Mouse (Mus musculus): ENCODE measurements at regions not wholly inside any gene's neighbourhood (a gene's known extent, or its start where the extent isn't known, plus 50 kb on each side); places are given as distances from the start of the nearest gene placed in this dataset.
A peak's percentile ranks its signal among the peaks of the same experiment; 100 is the strongest.

GRCm38 (mm10) chr14:100792094-100792493 lies 408.0 kb downstream of the Prr30 start:
- no peak for DNase-seq
- intact Hi-C loops (cut with DNase I) = no loop called here

DNA sequence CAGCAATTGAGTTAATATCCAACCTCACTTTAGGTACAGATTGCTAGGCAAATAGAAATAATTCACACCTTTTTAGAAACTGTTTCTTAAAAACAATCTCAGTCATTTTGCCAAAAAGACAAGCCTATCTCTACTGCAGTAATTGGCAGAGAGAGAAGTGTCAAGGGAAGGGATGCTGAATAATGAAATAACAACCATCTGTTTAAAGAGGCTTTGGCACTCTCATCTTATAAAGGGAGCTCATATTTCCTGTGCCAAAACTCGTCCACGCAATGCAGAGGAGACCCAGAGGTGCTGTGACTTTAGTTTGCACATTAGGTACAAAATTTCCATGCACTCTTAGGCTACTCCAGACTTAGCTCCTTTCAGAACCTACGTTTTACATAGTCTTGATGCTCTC lies 418.2 kb downstream of the Prr30 start:
- intact Hi-C loops (cut with DNase I) = no loop called here
- DNase-seq = no peak

- DNase-seq = peak in 1 of 2 experiments; percentile 46
- intact Hi-C loops (cut with DNase I) = loop anchor here (10.0 kb wide), 2 partner anchors 141 to 819 kb away; no protein-coding TSS in a partner anchor
These were observed 446.2 kb downstream of the Prr30 start for GRCm38 (mm10) chr14:100753951-100754350.

- intact Hi-C loops (cut with DNase I) = loop anchor here (10.0 kb wide), 2 partner anchors 142 to 818 kb away; no protein-coding TSS in a partner anchor
- no peak for DNase-seq
These were observed 447.4 kb downstream of the Prr30 start for GRCm38 (mm10) chr14:100752746-100753145.

GRCm38 (mm10) chr14:100749737-100750541 lies 450.2 kb downstream of the Prr30 start:
- peak; percentile 72 for DNase-seq
- intact Hi-C loops (cut with DNase I) = loop anchor here (5.0 to 10.0 kb wide), 3 partner anchors 145 to 815 kb away; no protein-coding TSS in a partner anchor

- intact Hi-C loops (cut with DNase I) = no loop called here
These were observed 450.8 kb upstream of the Klf12 start for GRCm38 (mm10) chr14:100735276-100735675.

DNA sequence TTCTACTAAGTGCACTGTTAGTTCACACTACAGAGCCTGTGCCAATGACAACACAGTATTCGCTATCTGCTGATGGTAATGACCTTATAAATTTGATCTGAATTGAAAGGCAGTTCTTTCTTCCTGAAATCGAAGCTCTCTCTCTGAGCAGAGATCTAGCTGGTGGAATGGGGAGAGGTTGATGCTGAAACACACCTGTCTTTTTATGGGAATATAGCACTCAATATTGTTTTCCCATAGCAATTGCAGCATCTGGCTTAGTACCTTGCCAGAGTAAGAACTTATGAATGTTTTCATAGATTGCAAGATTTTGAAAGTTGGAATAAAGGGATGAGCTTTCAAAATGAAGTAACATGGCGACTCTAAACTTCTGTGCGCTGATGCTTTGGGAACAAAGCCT lies 444.0 kb upstream of the Klf12 start:
- intact Hi-C loops (cut with DNase I) = no loop called here
- DNase-seq = no peak

More at GRCm38 (mm10) chr14:100735276-100735675, 450.8 kb upstream of the Klf12 start:
- no peak for DNase-seq

- no peak for DNase-seq
- intact Hi-C loops (cut with DNase I) = no loop called here
These were observed 443.2 kb upstream of the Klf12 start for GRCm38 (mm10) chr14:100727701-100728100.

- intact Hi-C loops (cut with DNase I) = no loop called here
These were observed 440.5 kb upstream of the Klf12 start for GRCm38 (mm10) chr14:100724962-100725361.

DNA sequence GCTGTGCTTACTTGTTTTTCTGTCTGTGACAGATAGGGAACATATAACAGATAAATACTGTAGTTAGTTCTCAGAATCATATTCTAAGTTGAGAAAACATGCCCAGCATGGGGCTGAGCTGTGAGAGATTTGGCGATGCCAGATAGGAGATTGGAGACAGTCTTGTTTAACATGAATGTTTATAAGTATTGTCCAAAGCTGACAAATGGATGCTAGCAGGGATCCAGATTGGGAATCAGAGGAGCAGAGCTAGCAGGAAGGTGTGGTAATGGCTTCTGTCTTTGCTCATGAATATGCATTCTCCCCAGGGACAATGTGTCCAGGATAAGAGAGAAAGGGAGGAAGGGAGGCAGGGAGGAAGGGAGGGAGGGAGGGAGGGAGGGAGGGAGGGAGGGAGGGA lies 436.2 kb upstream of the Klf12 start:
- DNase-seq = no peak
- intact Hi-C loops (cut with DNase I) = no loop called here

More at GRCm38 (mm10) chr14:100724962-100725361, 440.5 kb upstream of the Klf12 start:
- peak; percentile 16 to 25 for DNase-seq

DNA sequence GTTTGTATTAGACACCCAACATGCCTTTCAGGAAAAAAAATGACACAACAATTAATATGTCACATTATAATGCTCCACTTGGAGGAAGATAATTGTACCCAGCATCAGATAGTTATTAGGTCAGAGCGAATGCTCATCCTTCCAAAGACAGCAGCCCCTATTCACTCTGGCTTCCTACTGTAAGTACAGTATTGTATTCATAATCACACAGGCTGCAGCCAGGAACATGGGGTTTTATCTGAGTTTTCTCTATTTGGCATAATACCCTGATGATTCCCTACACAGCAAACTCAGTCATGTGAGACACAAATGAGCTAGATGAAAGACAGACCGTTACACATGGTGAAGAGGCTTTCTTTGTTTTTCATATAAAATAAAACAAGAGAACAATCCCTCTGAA lies 430.5 kb upstream of the Klf12 start:
- intact Hi-C loops (cut with DNase I) = no loop called here
- no peak for DNase-seq

DNA sequence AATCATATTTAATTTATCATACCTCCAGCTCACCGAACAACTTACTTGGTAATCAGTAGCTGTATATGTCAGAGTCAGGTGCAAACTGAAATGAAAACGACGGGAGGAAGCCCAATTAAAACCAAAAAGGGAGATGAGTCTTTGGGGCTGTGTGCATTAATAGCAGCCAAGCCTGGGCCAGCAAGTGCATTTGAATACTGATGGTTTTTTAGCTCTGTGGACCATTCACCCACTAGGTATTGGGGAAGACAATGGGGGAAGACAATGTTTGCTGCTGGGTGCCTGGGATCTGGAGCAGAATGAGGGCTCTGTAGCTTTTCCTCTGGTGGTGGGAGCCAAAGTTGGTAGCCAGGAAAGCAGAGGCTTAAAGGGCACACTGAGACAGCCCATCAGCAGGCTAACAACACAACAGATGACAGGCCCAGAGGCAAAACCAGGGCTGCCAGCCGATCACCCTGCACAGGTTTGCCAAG lies 429.6 kb upstream of the Klf12 start:
- DNase-seq = no peak
- intact Hi-C loops (cut with DNase I) = no loop called here

- DNase-seq = no peak
- intact Hi-C loops (cut with DNase I) = no loop called here
These were observed 429.1 kb upstream of the Klf12 start for GRCm38 (mm10) chr14:100713592-100713991.

DNA sequence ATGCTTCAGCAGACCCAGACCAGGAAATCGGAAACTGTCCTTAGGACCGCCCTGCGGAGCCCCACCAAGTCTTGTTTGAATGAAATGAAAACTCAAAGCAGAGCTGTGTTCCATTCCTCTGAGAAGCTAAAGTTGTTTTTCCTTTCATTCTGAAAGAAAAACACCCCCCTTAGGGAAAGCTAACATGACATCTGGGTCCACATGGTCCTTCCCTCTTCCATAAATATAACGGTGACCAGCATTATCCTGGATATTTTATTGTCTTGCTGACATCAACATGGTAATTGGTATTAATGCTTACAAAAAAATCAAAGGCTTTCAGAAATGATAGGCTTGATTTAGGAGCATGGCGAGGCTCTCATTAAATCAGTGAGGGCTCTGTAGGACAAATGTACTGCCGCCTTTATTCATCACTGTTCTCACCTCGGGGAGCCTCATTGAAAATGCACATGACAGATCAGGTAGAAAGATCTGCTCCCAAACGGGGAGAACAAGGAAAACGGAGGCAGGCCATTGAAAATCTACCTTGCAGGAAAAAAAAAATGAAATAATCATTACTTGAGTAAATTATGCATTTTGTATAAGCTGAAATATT lies 381.0 kb upstream of the Klf12 start:
- intact Hi-C loops (cut with DNase I) = no loop called here

GRCm38 (mm10) chr14:100664180-100664579 lies 379.7 kb upstream of the Klf12 start:
- intact Hi-C loops (cut with DNase I) = no loop called here
- no peak for DNase-seq

More for the DNA sequence above, 381.0 kb upstream of the Klf12 start:
- no peak for DNase-seq

GRCm38 (mm10) chr14:100642076-100642475 lies 357.6 kb upstream of the Klf12 start:
- intact Hi-C loops (cut with DNase I) = no loop called here
- no peak for DNase-seq

DNA sequence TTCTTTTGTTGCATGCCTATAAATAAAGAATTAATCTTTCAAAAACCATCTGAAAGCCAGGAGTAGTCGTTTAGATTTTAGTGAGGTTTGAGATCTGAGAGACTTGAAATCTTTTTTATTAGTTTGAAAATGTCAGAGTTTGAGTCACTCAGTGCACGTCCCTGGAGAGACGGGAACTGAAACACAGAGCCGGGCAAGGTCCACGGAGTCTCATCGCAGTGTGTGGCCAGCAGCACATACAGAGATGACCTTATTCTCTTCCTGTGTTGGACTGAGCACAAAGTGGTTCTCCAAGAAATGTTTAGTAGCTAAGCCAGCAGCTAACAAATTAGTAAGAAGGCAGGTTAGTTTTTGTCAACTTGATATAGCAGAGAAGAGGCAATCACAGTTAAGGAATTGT lies 350.0 kb upstream of the Klf12 start:
- intact Hi-C loops (cut with DNase I) = no loop called here
- peak in 1 of 2 experiments; percentile 4 for DNase-seq

DNA sequence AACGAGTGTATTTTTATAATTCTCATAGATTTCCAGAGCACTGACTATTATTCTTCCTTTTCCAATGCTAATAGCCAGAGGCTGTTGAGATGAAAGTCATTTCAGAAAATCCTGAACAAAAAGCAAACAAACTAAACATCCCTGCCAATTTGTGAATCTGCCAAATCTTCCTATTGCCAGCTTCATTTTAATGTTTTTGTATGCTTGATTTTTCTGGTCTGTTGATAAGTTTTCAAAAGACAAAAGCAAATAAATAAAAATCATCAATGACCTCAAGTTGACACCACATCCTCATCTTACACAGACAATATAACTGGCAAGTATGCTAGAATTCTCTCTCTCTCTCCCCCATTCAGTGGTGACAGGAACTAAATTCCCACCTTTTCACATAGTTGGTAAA lies 347.2 kb upstream of the Klf12 start:
- intact Hi-C loops (cut with DNase I) = no loop called here
- DNase-seq = no peak

GRCm38 (mm10) chr14:100630197-100630596 lies 345.7 kb upstream of the Klf12 start:
- intact Hi-C loops (cut with DNase I) = no loop called here
- no peak for DNase-seq

DNA sequence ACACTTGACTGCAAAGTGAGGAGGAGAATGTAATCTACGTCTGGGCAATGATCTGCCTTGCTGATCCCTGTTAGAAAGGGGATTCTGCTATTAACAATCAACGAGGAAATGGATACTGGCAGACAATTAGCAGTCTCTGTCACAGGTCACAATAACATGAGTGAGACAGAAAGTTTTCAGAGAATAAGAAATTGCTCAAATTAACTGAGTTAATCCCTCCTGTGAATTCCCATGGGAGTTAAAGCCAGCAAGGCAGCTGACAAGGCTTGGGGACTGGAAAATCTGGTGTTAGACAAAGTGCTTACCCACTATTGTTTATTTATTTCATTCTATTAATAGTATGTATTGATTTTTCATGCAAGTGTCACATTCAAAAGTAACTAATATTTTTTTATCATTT lies 343.0 kb upstream of the Klf12 start:
- intact Hi-C loops (cut with DNase I) = no loop called here
- DNase-seq = no peak

- no peak for DNase-seq
- intact Hi-C loops (cut with DNase I) = no loop called here
These were observed 335.2 kb upstream of the Klf12 start for GRCm38 (mm10) chr14:100619656-100620030.
